Mouse (Mus musculus) intestine, embryonic 15.5 days (tissue): ENCODE results near the gene Rab29. TPM values are rescaled to one million over a fixed set of nuclear protein-coding genes. Genes with fewer than 3 reads are reported as not detected.
"Not testable (repeated sequence)": the region's sequence is repeated elsewhere in the genome, so short reads cannot be mapped to it uniquely, and the experiment has no call there.

ENCODE experiments used
- ATAC-seq: fragments of 200-750 bp; cut with Nextera tagmentation; 2 replicates; pipeline ENCODE4 v1.8.0; 2017; ENCODE audit warnings: moderate TSS enrichment, moderate library complexity
- H3K27ac ChIP-seq: fragments of 300-500 bp; sonication (generic); 2 replicates; pipeline ENCODE4 v1.5.1; 2015; ENCODE audit warnings: mild to moderate bottlenecking, inconsistent platforms
- H3K27me3 ChIP-seq: fragments of 300-500 bp; sonication (generic); replicated peaks from 2 replicates; pipeline ENCODE4 v1.6.1; 2015; ENCODE audit warnings: inconsistent platforms
- H3K36me3 ChIP-seq: fragments of 300-500 bp; sonication (generic); 2 replicates; pipeline ENCODE4 v1.6.1; 2015; ENCODE audit warnings: inconsistent platforms
- H3K4me1 ChIP-seq: fragments of 300-500 bp; sonication (generic); replicated peaks from 2 replicates; pipeline ENCODE4 v1.6.1; 2015; ENCODE audit warnings: inconsistent platforms
- H3K4me2 ChIP-seq: fragments of 300-500 bp; sonication (generic); replicated peaks from 2 replicates; pipeline ENCODE4 v1.6.1; 2015; ENCODE audit warnings: mild to moderate bottlenecking, inconsistent platforms
- H3K4me3 ChIP-seq: fragments of 300-500 bp; sonication (generic); replicated peaks from 2 replicates; pipeline ENCODE4 v1.5.1; 2015; ENCODE audit warnings: inconsistent platforms
- H3K9ac ChIP-seq: fragments of 300-500 bp; sonication (generic); 2 replicates; pipeline ENCODE4 v1.6.1; 2015; ENCODE audit warnings: inconsistent platforms
- H3K9me3 ChIP-seq: fragments of 300-500 bp; sonication (generic); 2 replicates; pipeline ENCODE4 v1.6.1; 2016; ENCODE audit warnings: inconsistent platforms
- WGBS: fragments of 180-500 bp; shearing (Covaris S2); methylation state at CpG from one replicate; pipeline ENCODE4 v1.1.7; 2015; 5-methylcytosine and 5-hydroxymethylcytosine counted together
- polyA plus RNA-seq: library from polyadenylated mRNA; unstranded; fragments of >200 nt; fragmentation: Nextera tagmentation; extraction: Ambion mirVana; gene quantifications from 2 replicates; pipeline ENCODE4 v1.2.1, GENCODE M21; 2015

Gene Rab29
- polyA plus RNA-seq, 1 experiment from 2014 or later = 19.4 TPM

DNA sequence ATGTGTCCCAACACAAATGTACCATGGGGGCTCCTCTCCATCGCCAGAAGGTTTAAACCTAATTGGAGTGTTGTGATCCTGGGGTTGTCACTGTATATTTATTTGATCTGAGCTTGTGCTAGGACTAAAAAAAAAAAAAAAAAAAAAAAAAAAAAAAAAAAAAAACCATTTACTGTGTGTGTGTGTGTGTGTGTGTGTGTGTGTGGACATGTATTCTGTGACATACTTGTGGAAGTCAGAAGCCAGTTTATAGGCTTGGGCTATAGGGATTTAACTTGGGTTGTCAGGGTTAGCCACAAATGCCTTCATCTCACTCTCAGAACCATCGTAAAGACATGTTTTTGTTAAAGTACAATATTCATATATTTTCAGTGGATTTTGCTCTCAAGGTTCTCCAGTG, 2.5 kb downstream of the Rab29 start:
- ATAC-seq = no peak
- WGBS = 76% methylated on average over 2 of the region's 2 CpGs
- H3K9me3 ChIP-seq = no peaks in the 10 kb centered on the region
- H3K4me3 ChIP-seq = no peak overlapping the region
- H3K4me1 ChIP-seq = no peaks in the 10 kb centered on the region; the same call in 1 of the 2 replicates
- no peak overlapping the region for H3K4me2 ChIP-seq
- H3K27me3 ChIP-seq = no peaks in the 10 kb centered on the region
- no peak overlapping the region for H3K27ac ChIP-seq
- H3K36me3 ChIP-seq = no peaks in the 10 kb centered on the region
- no peak overlapping the region for H3K9ac ChIP-seq

DNA sequence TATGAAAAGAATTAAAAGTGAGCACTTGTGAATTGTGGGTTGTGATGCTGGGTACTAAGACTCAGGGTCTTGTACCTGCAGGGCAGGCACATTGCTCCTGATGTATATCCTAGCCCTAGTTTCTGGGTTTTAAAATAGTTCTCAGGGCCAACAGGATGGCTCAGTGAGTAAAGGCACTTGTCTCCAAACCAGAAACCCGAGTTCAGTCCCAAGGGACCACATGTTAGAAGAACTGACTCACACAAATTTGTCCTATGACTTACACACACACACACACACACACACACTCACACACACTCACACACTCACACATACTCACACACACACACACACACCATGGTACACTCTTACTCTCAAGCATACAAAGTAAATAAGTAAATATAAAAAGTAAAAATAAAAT, 5.8 kb downstream of the Rab29 start:
- Histone ChIP-seq H3K4me1 (no peaks in the 10 kb centered on the region), H3K27ac (no peak overlapping the region), H3K36me3 (no peaks in the 10 kb centered on the region), H3K27me3 (no peaks in the 10 kb centered on the region), H3K9me3 (no peaks in the 10 kb centered on the region), H3K4me2 (no peak overlapping the region), H3K9ac (no peak overlapping the region), H3K4me3 (no peak overlapping the region)
- WGBS = 76% methylated on average over 1 of the region's 1 CpGs
- no peak for ATAC-seq

DNA sequence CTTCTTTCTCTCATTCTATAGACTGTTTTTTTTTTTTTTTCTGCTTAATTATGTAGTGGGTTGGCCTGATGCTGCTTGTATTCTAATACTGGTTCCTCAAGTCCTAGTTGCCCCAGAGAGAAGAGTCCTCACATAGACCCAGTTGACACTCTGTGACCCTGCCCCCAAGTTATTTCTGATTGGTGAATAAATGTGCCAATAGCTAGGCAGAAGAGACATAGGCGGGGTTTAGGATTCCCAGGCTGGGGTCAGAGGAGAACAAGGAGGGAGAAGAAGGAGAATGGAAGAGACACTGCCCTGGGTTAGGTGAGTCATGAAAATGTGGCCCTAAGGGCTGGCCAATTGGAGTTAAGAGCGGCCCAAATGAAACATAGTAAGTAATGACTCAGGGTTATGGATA, 12.8 kb downstream of the Rab29 start:
- no peak for ATAC-seq
- Histone ChIP-seq H3K4me1 (no peaks in the 10 kb centered on the region), H3K4me3 (no peak overlapping the region), H3K9me3 (no peaks in the 10 kb centered on the region), H3K27me3 (no peaks in the 10 kb centered on the region), H3K36me3 (no peaks in the 10 kb centered on the region), H3K4me2 (no peak overlapping the region), H3K27ac (no peak overlapping the region), H3K9ac (no peak overlapping the region)
- WGBS = 74% methylated on average over 2 of the region's 2 CpGs

DNA sequence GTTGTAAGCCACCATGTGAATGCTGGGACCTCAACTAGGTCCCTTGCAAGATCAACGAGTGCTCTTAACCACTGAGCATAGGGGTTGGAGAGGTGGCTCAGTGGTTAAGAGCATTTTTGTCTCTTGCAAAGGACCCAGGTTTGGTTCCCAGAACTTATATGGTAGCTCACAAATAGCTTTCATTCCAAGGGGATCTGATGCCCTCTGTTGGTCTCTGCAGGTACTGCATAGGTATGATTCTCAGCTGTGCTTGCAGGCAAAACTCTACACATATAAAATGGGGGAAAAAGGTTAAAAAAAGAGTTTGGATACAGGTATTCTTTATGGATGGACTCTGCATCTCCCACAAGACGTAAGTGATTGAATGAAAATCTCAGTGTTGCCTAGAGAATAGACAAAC, 15.8 kb downstream of the Rab29 start:
- Histone ChIP-seq H3K36me3 (no peaks in the 10 kb centered on the region), H3K9ac (no peak overlapping the region), H3K4me3 (no peak overlapping the region), H3K27ac (no peak overlapping the region), H3K27me3 (no peaks in the 10 kb centered on the region), H3K4me1 (no peaks in the 10 kb centered on the region), H3K9me3 (no peaks in the 10 kb centered on the region), H3K4me2 (no peak overlapping the region)
- 56% methylated on average over 2 of the region's 2 CpGs for WGBS
- ATAC-seq = no peak

DNA sequence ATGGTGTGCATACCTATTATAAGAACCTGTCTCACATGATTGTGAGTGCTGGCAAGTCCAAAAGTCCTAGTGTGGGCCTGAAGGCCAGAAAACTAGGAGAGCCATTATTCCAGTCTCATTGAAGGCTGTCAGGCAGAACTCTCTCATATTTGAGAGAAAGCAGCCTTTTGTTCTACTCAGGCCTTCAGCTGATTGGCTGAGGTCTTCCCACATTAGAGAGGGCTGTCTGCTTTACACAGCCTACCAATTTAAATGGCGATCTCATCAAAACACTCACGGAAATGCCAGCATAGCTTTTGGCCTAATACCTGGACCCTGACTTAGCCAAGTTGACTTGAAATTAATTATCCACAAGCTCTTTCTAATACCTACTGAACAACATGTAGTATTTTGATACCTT, 19.1 kb downstream of the Rab29 start:
- no peak for ATAC-seq
- Histone ChIP-seq H3K9me3 (no peaks in the 10 kb centered on the region), H3K4me2 (no peak overlapping the region), H3K36me3 (no peaks in the 10 kb centered on the region), H3K27me3 (no peaks in the 10 kb centered on the region), H3K4me3 (no peak overlapping the region), H3K4me1 (no peaks in the 10 kb centered on the region), H3K9ac (no peak overlapping the region), H3K27ac (no peak overlapping the region)
- WGBS = 72% methylated on average over 2 of the region's 2 CpGs

DNA sequence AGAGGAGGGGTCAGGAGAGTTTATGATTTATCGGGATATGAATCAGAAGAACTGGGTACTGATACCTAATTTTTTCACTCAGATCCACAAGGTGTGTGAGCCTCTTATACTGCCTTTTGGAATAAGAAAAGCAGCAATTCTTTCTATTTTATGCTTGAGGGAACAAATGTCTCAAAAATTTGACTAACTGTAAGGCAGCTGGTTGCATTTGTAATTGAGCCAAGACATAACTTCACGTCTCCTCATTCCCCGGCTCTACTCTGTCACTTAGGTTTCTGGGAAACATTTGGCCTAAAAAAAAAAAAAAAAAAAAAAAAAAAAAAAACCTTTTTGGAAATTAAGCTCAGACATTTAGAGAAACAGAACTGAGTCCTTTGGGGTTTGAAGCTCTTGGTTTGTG, 19.6 kb downstream of the Rab29 start:
- H3K4me2 ChIP-seq = no peak overlapping the region
- no peak overlapping the region for H3K27ac ChIP-seq
- no peak overlapping the region for H3K9ac ChIP-seq
- no peaks in the 10 kb centered on the region for H3K36me3 ChIP-seq
- no peaks in the 10 kb centered on the region for H3K9me3 ChIP-seq
- WGBS = 81% methylated on average over 3 of the region's 3 CpGs
- no peak for ATAC-seq
- no peaks in the 10 kb centered on the region for H3K4me1 ChIP-seq
- H3K4me3 ChIP-seq = no peak overlapping the region
- H3K27me3 ChIP-seq = no peaks in the 10 kb centered on the region

DNA sequence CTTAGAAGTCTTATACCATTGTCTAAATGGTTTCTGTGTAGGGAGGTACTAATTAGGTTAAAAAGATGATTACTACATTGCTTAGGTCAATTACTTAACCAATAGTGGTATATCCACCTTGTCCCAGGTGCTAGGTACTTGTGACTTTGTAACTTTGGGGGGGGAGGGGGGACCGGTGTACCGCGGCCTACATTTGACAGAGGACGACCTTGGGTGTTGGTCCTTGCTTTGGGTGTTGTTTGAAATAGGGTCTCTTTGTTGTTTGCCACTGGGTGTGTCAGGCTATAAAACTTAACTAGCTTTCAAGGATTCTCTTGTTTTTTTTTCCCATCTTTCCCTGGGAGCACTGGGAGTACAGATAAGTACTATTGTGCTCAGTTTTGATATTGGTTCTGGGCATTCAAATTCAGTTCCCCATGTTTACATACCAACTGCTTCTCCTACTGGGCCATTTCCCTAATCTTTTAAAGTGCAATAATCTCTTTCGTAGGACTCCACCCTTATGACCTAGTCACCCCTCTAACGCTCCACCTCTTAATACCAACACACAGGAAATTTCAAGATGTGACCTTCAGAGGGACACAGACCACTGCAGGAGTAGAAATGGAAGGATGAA, 23.1 kb downstream of the Rab29 start:
- Histone ChIP-seq H3K9ac (no peak overlapping the region), H3K4me1 (no peaks in the 10 kb centered on the region), H3K4me2 (no peak overlapping the region), H3K4me3 (no peak overlapping the region), H3K9me3 (no peaks in the 10 kb centered on the region), H3K27me3 (no peaks in the 10 kb centered on the region), H3K27ac (no peak overlapping the region), H3K36me3 (no peaks in the 10 kb centered on the region)
- 0 out of 2 replicates have a peak, but pooled peaks have one; percentile 17 for ATAC-seq
- 55% methylated on average over 6 of the region's 6 CpGs for WGBS

DNA sequence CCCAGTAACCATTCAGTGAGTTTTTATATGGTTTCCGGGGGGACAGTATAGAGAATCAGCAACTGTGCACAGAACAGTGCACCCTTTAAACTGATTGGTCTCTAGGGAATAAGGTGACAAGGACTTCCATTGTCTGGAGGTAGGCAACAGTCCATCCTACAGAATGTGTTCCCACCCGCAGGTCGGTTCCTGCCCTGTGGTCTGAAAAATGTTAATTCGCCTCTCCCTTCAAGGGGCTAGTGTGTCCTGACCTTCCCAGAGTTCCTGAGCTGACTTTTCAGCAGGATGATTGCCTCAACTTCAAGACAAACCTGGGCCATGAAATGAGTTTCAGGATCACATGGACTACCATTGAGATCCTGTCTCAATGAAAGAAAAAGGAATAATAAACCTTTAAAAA, 24.4 kb downstream of the Rab29 start:
- Histone ChIP-seq H3K27me3 (no peaks in the 10 kb centered on the region), H3K36me3 (no peaks in the 10 kb centered on the region), H3K9ac (no peak overlapping the region), H3K4me1 (no peaks in the 10 kb centered on the region), H3K27ac (no peak overlapping the region), H3K9me3 (no peaks in the 10 kb centered on the region), H3K4me3 (no peak overlapping the region), H3K4me2 (no peak overlapping the region)
- WGBS = 81% methylated on average over 4 of the region's 4 CpGs
- ATAC-seq = no peak

DNA sequence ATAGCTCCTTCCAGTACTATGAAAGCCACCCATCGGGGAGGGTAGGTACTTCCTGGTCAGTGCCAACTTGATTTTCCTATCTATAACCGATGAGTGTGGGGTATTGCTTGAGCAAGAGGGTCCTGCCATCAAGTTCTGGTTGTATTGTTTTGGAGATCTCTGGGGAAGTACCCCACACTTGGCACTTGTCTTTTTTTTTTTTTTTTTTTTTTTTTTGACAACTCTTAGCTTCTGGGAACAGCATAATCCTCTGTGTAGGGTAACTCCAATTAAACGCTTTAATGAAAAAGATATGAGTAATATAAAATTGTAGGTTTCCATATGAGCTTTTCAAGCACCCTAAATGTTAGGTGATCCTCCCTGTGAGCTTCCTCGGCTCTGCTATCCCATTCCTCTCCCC, 35.7 kb downstream of the Rab29 start:
- no peak overlapping the region for H3K4me3 ChIP-seq
- WGBS = 86% methylated on average over 4 of the region's 4 CpGs

DNA sequence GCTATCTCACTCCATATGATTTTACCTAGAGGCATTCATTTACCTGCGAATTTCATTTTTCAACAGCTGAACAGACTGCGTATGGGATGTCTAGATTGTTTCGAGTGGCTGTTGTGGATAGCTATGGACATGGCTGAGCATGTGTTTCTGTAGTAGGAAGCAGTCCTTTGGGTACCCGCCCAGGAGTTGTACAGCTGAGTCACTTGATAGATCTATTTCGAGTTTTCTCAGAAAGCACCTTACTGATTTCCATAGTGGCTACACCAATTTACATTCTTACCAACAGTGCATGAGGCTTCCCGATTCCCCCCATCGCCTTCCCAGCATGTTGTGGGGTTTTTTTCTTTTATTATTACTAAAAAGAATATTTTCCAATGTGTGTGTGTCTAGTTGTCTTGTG, 36.2 kb downstream of the Rab29 start:
- Histone ChIP-seq H3K4me3 (no peak overlapping the region), H3K27me3 (no peaks in the 10 kb centered on the region), H3K4me2 (no peak overlapping the region), H3K9ac (no peak overlapping the region), H3K27ac (no peak overlapping the region), H3K36me3 (no peaks in the 10 kb centered on the region), H3K4me1 (no peaks in the 10 kb centered on the region), H3K9me3 (no peaks in the 10 kb centered on the region)
- WGBS = 86% methylated on average over 7 of the region's 7 CpGs
- no peak for ATAC-seq

More for the DNA sequence above, 35.7 kb downstream of the Rab29 start:
- no peak overlapping the region for H3K27ac ChIP-seq
- H3K4me1 ChIP-seq = no peaks in the 10 kb centered on the region
- H3K9ac ChIP-seq = no peak overlapping the region
- ATAC-seq = no peak
- H3K36me3 ChIP-seq = no peaks in the 10 kb centered on the region
- no peak overlapping the region for H3K4me2 ChIP-seq
- no peaks in the 10 kb centered on the region for H3K27me3 ChIP-seq
- no peaks in the 10 kb centered on the region for H3K9me3 ChIP-seq

DNA sequence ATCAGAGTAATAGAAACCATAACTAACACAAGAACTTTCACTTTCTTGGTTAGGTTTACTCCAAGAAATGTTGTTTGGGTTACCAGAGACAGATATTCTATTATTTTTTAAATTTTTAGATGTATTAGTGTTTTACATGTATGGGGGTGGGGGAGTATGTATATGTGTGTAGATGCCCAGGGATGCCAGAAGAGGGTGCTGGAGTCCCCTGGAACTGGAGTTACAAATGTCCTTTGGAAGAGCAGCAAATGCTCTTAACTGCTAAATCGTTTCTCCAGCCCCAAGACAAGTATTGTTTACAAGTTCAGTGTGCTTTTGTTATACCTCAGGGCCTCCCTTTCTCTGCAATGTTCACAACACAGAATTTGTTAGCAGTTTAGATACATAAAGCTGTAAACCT, 38.5 kb downstream of the Rab29 start:
- no peaks in the 10 kb centered on the region for H3K4me1 ChIP-seq
- H3K27me3 ChIP-seq = no peaks in the 10 kb centered on the region
- WGBS = 9% methylated on average over 1 of the region's 1 CpGs
- no peak overlapping the region for H3K27ac ChIP-seq
- ATAC-seq = no peak
- no peaks in the 10 kb centered on the region for H3K36me3 ChIP-seq
- no peak overlapping the region for H3K4me3 ChIP-seq
- no peaks in the 10 kb centered on the region for H3K9me3 ChIP-seq
- H3K4me2 ChIP-seq = no peak overlapping the region
- H3K9ac ChIP-seq = no peak overlapping the region

DNA sequence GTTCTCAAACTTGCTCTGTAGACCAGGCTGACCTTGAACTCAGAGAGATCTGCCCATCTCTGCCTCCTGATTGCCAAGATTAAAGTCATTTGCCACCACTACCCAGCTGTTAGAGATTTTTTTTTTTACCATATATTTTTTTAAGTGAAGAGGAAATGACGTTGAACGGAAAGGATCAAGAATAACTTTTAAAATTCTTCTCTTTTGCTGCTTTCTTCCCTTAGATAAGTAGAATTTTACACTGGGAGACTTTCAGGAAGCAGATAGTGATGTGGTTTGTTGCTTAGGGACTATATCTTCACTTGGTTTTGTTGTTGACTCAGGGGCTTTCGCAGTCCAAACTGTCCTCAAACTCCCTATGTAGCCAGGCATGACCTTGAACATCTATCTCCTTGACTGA, 41.4 kb downstream of the Rab29 start:
- Histone ChIP-seq H3K4me2 (no peak overlapping the region), H3K9ac (no peak overlapping the region), H3K4me1 (0 out of 2 replicates have a peak, but pooled peaks cover 2% of the 10 kb centered on the region), H3K36me3 (no peaks in the 10 kb centered on the region), H3K4me3 (no peak overlapping the region), H3K27ac (no peak overlapping the region), H3K9me3 (no peaks in the 10 kb centered on the region), H3K27me3 (no peaks in the 10 kb centered on the region)
- WGBS = 90% methylated on average over 3 of the region's 3 CpGs
- ATAC-seq = no peak

DNA sequence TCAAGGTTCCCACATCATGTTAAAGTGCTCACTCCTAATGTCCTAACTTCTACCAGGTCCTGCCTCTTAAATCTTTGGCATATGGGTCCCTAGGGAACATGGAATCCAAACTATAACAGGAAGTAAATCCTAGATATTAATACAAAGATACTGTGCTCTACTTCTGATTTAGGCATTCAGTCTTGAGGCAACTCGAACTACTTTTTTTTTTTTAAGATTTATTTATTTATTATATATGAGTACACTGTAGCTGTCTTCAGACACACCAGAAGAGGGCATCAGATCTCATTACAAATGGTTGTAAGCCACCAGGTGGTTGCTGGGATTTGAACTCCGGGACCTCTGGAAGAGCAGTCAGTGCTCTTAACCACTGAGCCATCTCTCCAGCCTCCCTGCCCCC, 42.2 kb downstream of the Rab29 start:
- H3K4me2 ChIP-seq, H3K4me1 ChIP-seq, H3K27me3 ChIP-seq, H3K9ac ChIP-seq, ATAC-seq, H3K9me3 ChIP-seq, H3K36me3 ChIP-seq, H3K4me3 ChIP-seq, H3K27ac ChIP-seq: not testable (repeated sequence)
- WGBS = 94% methylated on average over 2 of the region's 2 CpGs
